Mouse (Mus musculus): Measurements from ENCODE around the gene Shank1.

DNA sequence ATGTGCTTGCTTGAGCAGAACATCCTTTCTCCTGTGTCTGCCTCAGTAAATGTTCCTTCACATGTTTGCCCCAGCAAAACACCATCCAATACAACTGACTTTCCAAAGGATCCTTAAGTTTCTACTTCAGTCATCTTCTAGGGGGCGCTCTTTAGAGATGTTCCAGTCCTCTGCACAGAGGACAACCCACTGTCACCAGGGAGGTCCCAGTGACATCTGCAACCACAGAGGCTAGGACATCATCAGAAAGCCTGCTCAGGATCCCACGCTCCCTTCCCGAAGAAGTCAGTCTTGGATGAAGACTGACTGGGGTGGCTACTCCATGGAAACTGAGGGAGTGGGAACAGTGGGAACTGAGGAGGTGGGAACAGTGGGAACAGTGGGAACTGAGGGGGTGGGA, 34.5 kb upstream of the Shank1 start:
- no peak for TF ChIP-seq CTCF (IDR thresholded peaks at IDR 0.05; ENCODE audit: low read depth)
- TF ChIP-seq EP300 (optimal IDR thresholded peaks at IDR 0.05), result no peak
